In genomic region chr5:74193626-74194025, GRCm38 (mm10) we compare ENCODE assay signal across 13 mouse cellular contexts. TPM values are rescaled to one million over a fixed set of nuclear protein-coding genes. Genes with fewer than 3 reads are reported as not detected.
DNase-seq lines count a peak whose midpoint lies in the region; ATAC-seq and TF ChIP-seq lines count a peak whose summit lies in the region.
"Had no signal": no experiment of that assay in that cellular context is flagged by ENCODE, and none has a peak within 500 bp of the region (broad histone marks: within the 10 kb centered on the region; RNA-seq: fewer than 3 reads in every experiment).

No protein-coding gene starts in this region.

- H3K79me2 ChIP-seq in heart, adult 2 months (replicated peaks; ENCODE audit: control insufficient read depth, insufficient read depth, low read length): no peaks in the 10 kb centered on the region

- WGBS in heart, embryonic 14.5 days: 52% methylated on average over 7 of the region's 7 CpGs
- 78% methylated on average over 7 of the region's 7 CpGs for WGBS in heart, adult 2 months

- no peak for TF ChIP-seq CTCF in heart, adult 2 months (IDR thresholded peaks at IDR 0.05)

- intact Hi-C loops in heart, adult 2 months (cut with DNase I): loop anchor here (2.0 kb wide), 1 partner anchor 17 kb away; no protein-coding TSS in a partner anchor

- TF ChIP-seq EP300 in heart, adult 2 months (IDR thresholded peaks at IDR 0.05; ENCODE audit: insufficient read depth, low read depth, low read length): no peak

- TF ChIP-seq POLR2A in heart, adult 2 months (IDR thresholded peaks at IDR 0.05; ENCODE audit: insufficient read depth, low read depth, low read length): no peak

- peak overlapping the region; percentile 97 for H3K4me2 ChIP-seq in heart, embryonic 14.5 days (ENCODE audit: low read length)

- H3K4me1 ChIP-seq in heart, embryonic 14.5 days (ENCODE audit: control insufficient read depth in 2 of 2, insufficient read depth in 2 of 2, low read length in 2 of 2): peaks cover 30 to 48% of the 10 kb centered on the region in 2 experiments
- H3K4me1 ChIP-seq in heart, adult 2 months (ENCODE audit: control insufficient read depth, insufficient read depth, low read length): peaks cover 14% of the 10 kb centered on the region

- peak overlapping the region in 1 of 2 experiments; percentile 0; a peak in 1 of 4 replicates for H3K27ac ChIP-seq in heart, embryonic 14.5 days (replicated peaks in 1 of 2; ENCODE audit: control insufficient read depth in 1 of 2, insufficient read depth in 1 of 2, low read depth in 2 of 2, low read length in 2 of 2)
- no peak overlapping the region for H3K27ac ChIP-seq in heart, adult 2 months
- H3K27ac ChIP-seq: hindbrain, embryonic 13.5 days; midbrain, embryonic 15.5 days had no signal

- no peak for ATAC-seq in heart, embryonic 14.5 days (ENCODE audit: insufficient number of reproducible peaks, insufficient read depth, low FRiP score, low read depth)
- ATAC-seq: midbrain, embryonic 15.5 days had no signal

- no peaks in the 10 kb centered on the region for H3K27me3 ChIP-seq in heart, embryonic 14.5 days (ENCODE audit: control insufficient read depth, insufficient read depth, low read length)
- H3K27me3 ChIP-seq in heart, adult 2 months (ENCODE audit: control insufficient read depth, insufficient read depth, low read length): no peaks in the 10 kb centered on the region

- H3K36me3 ChIP-seq in heart, embryonic 14.5 days (ENCODE audit: control insufficient read depth, insufficient read depth, low read length): peaks cover 24% of the 10 kb centered on the region
- peaks cover 10% of the 10 kb centered on the region for H3K36me3 ChIP-seq in heart, adult 2 months (ENCODE audit: control insufficient read depth, insufficient read depth, low read length)
- H3K36me3 ChIP-seq: midbrain, embryonic 15.5 days had no signal

- no peaks in the 10 kb centered on the region for H3K9me3 ChIP-seq in heart, embryonic 14.5 days (ENCODE audit: control insufficient read depth, low read length)
- H3K9me3 ChIP-seq: hindbrain, embryonic 13.5 days; midbrain, embryonic 15.5 days had no signal

- H3K9ac ChIP-seq in heart, embryonic 14.5 days (ENCODE audit: low read length): no peak overlapping the region
- H3K9ac ChIP-seq in heart, adult 2 months (ENCODE audit: low read depth, low read length): no peak overlapping the region
- H3K9ac ChIP-seq: hindbrain, embryonic 13.5 days; midbrain, embryonic 15.5 days had no signal

- no peak overlapping the region for H3K4me3 ChIP-seq in heart, embryonic 14.5 days (ENCODE audit: control insufficient read depth in 1 of 2, insufficient read depth in 1 of 2, low read depth in 1 of 2, low read length in 2 of 2)
- H3K4me3 ChIP-seq in heart, adult 2 months: no peak overlapping the region
- H3K4me3 ChIP-seq: layer of hippocampus, adult 2 months; midbrain, embryonic 15.5 days had no signal

- no peak for DNase-seq in heart, adult 2 months
- peak; percentile 42 for DNase-seq in urinary bladder, postnatal 14 days (ENCODE audit: low spot score)
- no peak for DNase-seq in urinary bladder, postnatal 4 days (ENCODE audit: low spot score in 2 of 2)
- peak; percentile 33 to 75 for DNase-seq in kidney, postnatal 25 days
- DNase-seq in adrenal gland, adult 18-20 months (ENCODE audit: low spot score in 2 of 2): no peak
- no peak for DNase-seq in layer of hippocampus, adult 18-20 months (ENCODE audit: low spot score in 2 of 2)
- DNase-seq in right cerebral cortex, postnatal 14 days: no peak
- DNase-seq: cerebellum, postnatal 14 days; right cerebral cortex, adult 18-20 months had no signal

RNA-seq across cellular contexts. Expression of gene Rasl11b, which starts 1.5 kb away (rescaled TPM):
- polyA plus RNA-seq in heart, embryonic 14.5 days (2014; fragmentation: Nextera tagmentation; extraction: Ambion mirVana): 85.9 and 92.3 TPM in 2 replicates
- total RNA-seq in heart, adult 2 months (2021): 10 to 100 TPM; 27.8 to 28.9 TPM
- polyA plus RNA-seq in heart, adult 2 months (2012; rRNA removed): 31.3 and 44.4 TPM in 2 replicates
- 10 to 100 TPM; 20.2 to 23.0 TPM for total RNA-seq in adrenal gland, adult 18-20 months (2021)
- 10 to 100 TPM; 67.4 to 83.8 TPM for total RNA-seq in layer of hippocampus, adult 18-20 months (2021)

Comparison
In these comparisons a context has a peak if more than half of its experiments do, and no peak if none do; other contexts are left out.
1. DNase-seq: peak in urinary bladder, postnatal 14 days (single experiment) and kidney, postnatal 25 days (2 of 2); none in heart, adult 2 months (0 of 2), urinary bladder, postnatal 4 days (0 of 2), adrenal gland, adult 18-20 months (0 of 2), layer of hippocampus, adult 18-20 months (0 of 2) and right cerebral cortex, postnatal 14 days (single experiment).